Mouse (Mus musculus) c-Kit-positive CD71-positive TER-119-negative erythroid progenitor cells, embryonic 14.5 days (primary cell): ENCODE results near the gene Col11a2.
"Not testable (repeated sequence)": the region's sequence is repeated elsewhere in the genome, so short reads cannot be mapped to it uniquely, and the experiment has no call there.

Experiments used
- DNase-seq: peaks from one replicate; pipeline ENCODE4 v3.0.0-alpha.2; 2013; ENCODE audit warnings: low read depth

Col11a2 gene

DNA sequence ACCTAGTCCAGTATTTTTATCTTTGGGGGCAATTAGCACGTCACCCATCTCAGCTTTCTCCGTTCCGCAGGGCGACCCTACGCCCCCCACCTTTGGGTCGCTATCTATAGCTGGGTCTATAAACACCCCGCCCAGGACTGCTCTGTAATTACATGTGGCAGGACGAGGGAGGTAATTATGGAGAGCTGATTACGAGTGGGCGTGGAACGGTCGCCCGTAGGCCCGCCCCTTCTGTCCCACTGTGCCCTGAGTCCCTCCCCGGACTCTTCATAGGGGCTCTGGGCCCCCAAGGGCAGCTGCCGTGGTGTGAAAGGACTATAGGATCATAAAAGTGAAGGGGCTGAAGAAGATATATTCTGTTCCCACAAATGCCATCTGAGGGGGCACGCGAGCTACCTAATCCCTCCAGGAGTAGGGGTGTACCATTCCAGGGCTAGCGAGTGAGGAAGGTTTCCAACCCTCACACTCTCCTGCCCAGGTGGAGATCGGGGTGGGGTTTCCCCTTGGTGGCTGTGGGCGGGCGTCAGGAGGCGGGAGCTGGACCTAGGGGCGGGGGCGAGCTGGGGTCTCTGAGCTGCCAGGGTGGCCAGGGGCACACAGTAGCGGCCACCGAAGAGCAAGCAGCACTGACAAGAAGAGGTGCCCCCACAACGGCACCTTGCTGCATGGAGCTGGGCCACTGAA, at the start of gene Col11a2:
Col11a2 (plus strand) TSS at position 560 of the 684 bp plus-strand sequence.
- no peak for DNase-seq

DNA sequence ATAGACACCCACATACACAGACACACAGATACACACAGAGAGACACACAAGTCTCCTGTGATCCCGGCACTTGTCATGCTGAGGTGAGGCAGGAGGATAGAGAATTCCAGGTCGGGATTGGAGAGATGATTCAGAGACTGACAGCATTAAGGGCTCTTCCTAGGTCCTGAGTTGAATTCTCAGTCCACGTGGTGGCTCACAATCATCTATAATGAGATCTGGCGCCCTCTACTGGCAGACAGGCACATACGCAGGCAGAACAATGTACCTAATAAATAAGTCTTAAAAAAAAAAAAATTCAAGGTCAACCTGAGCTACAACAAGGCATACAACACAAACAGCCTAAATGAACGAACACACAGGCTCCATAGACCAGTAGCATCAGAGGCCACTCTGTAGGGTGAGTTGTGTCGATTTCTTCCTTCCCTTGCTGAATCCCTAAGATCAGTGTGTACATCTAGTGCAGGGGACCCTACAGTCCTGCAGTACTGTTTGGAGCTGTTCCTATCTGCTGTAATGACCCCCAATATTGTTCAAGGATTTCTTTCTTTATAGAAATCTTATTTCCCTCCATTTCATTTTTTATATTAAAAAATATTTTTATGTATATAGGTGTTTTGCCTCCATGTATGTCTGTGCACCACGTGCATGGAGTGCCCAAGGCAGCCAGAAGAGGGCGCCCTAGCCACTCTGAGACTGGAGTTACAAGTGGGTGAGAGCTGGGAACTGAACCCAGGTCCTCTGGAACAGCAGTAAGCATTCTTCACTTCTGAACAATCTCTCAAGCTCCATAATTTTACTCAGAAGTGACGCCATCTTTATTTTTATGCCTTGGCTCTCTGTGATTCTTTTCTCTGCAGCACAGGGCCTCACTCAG, 47.2 kb upstream of the Col11a2 start:
- DNase-seq: peak; percentile 79

DNA sequence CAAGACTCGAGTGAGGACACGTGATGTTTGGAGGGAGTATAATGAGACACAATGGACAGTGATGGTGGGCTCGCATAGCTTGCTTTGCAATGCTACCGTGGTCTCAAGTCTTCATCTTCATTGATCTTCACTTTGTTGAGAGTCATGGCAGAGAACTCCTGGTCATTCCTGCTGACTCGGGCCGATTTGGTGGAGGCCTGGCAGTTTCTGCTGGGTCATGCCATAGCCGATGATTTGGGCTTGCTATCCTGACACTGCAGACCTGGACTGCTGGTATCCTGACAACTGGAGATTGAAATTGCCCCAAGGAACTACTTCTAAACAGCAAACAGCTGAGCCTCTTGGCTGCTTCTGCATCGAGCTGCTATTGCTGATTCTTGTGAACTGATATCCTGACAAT, 44.3 kb upstream of the Col11a2 start:
- DNase-seq: no peak

DNA sequence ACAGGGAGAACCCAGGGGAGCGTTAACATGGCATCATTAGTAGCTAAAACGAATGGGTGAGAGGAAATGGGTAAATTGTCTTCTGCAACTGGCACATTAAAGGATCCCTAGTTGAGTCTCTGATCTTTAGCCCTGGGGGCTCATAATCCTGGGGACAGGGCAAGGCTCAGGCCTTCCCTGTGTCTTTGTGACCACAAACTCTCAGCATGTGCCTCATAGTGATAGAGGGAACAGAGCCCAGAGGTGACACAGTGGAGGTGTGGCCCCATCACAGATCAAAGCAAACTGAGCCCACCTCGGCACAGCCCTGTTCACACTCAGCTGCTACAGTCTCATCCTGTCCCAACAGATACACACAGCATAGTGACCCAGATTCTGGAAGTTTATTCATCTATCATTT, 43.6 kb upstream of the Col11a2 start:
- DNase-seq: no peak

DNA sequence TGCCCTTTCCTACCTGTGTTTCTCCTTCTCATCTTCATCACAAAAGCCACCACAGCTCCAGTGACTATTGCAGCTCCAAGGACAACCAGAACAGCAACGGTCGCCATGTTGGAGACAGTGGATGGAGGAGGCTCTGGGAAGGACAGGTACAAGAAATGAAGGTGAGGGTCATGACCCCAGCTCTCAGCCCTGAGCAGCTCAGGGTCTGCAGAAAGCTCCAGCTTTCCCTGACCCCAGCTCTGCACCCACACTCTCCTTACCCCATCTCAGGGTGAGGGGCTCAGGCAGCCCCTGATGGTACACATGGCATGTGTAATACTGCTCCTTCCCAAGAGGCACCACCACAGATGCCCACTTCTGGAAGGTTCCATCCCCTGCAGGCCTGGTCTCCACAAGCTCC, 42.2 kb upstream of the Col11a2 start:
- DNase-seq: not testable (repeated sequence)

DNA sequence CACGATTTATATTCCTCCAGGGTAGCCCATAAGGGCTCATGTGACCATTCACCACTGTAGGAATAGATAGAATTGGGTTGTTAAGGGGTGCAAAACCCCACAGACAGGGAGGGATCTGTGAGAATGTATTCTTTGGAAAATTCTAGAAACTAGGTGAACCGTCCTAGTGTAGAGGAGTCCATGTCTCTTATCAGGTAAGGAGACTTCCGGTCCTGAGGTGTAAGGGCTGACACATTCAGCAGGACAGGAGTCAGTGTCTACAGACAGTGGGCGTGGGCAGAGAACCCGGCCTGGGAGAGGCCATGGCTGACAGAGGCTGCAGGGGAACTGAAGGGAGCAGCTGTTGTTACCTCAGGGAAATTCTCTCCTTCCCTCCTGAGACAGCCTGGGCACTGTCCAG, 40.5 kb upstream of the Col11a2 start:
- DNase-seq: not testable (repeated sequence)

DNA sequence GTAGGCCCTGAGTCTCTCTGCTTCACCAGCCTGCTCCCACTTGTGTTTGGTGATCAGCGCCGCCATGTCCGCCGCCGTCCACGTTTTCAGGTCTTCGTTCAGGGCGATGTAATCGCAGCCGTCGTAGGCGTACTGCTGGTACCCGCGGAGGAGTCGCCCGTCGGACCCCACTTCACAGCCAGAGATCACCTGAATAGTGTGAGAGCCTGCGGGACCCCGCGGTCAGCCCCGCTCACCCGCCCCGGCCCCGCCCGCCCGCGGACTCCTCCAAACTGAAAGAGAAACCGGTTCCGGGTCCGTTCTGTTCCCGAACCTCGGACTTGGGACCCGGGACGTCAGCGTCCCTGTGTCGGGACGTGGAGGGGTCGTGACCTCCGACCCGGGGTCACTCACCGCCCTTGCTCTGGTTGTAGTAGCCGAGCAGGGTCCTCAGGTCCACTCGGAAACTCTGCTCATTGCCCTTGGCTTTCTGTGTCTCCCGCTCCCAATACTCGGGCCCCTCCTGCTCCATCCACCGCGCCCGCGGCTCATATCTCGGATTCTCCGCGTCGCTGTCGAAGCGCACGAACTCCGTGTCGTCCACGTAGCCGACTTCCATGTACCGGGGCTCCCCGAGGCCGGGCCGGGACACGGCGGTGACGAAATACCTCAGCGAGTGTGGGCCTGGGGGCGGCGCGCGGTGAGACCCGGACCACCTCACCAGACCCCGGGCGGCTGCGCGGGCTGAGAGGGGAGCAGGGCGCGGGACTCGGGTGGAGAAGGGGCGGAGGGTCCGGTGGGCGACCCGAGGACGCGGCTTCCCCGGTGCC, 39.7 kb upstream of the Col11a2 start:
- DNase-seq: no peak

DNA sequence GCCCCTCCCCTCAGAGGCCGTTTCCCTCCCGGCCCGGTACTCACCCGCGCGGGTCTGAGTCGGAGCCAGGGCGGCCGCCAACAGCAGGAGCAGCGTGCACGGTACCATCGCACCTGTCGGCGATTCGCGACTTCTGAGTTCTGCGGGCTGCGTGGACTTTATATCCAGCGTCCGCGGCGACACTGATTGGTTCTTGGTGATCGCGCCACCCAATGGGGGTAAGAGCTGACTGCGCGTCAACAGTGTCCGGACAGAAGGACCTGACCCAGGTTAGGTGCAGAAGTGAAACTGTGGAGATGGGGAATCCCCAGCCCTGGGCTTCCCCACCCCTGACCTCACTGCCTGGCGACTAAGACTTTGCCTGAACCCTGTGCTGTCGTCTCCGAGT, 39.1 kb upstream of the Col11a2 start, which contains the start of gene H2-K1:
H2-K1 (minus strand) TSS at position 198 of the 388 bp plus-strand sequence.
- peak; percentile 71 for DNase-seq

DNA sequence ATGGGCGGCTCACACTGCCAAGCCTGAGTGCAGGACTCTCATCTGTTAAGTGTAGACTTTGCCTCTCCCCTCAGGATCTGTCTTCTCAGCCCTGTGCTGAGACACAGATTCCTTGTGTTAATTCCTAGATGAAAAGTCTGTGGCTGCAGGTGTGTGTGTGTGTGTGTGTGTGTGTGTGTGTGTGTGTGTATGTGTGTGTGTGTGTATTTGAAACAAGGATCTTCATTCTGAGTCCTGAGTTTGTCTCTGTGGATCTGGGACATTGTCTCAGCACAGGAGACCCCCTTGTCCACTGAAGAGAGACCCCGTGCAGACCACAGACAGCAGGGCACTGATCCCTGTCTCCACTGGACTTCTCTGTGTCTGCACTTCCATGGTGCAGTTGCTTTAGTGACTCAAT, 38.4 kb upstream of the Col11a2 start:
- DNase-seq: not testable (repeated sequence)

DNA sequence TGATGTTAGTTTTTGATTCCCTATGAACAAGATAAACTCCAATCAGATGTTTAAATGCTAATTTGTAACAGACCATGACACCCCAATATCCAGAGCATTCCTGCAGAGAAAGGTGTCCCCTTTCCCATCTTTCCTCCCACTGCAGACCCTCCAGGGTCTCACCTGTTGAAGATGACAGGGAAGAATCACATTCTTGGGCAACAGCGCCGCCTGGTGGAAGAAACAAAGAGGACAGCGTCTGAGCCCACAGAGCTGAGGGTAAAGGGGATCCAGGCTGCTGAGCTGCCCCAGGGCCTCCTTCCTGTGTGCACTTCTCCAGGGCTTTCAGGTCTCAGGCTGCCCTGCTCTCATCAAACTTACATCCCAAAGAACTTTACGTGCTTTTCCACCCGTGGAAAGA, 35.8 kb upstream of the Col11a2 start:
- no peak for DNase-seq

DNA sequence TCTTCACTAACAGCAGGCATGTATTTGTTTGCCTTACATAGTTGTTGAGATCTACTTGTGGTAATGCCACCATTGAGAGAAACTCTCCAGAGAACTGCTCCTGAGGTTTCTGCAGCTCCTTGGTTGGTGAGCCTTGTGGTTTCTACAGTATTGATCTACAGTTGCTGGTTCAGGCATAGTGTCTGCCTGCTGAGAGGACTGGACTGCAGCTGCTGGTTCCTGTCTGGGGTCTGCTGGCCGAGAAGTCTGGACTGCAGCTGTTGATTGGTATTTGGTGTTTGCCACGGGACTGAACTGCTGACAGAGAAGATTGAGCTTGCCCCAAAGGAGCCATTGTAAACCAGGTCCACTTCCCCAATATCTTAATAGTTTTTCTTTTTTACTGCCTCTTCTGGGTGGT, 32.7 kb upstream of the Col11a2 start:
- no peak for DNase-seq

DNA sequence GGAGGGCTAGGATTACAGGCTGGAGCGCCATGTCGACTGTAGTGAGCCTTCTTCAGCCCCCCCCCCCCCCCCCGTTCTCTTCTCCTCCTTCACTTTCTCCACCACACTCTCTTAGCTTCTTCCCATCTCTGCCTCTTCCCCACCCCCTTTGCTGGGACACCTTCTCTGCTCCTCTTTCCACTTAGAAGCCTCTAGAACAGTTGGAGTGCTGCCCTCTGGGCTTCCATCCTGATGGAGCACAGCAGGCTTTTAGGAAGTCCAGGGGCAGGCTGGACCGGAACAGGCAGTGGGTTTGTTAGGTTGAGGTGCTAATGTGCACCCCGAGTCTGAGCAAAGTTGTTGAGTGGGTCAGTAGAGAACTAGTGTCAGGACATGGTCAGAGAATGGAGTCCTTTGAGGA, 29.1 kb upstream of the Col11a2 start:
- DNase-seq: no peak

DNA sequence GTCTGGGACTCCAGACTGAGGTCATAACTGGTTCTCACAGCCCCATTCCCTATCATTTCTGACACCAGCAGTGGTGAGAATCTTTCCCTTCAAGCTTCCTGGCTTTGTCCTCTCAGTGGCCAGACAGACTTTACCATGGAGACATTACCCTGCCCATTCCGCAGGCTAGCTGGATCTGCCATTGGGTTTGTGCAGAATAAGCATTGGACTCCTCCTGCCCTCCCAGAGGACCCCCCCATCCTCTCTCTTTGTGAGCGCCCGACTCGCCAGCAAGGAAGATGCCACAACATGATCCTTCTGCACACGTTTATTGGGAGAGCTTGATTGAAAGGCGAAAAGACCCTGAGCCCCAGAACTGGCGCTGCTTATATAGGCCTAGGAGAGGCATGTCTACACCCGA, 25.8 kb upstream of the Col11a2 start:
- DNase-seq: no peak

DNA sequence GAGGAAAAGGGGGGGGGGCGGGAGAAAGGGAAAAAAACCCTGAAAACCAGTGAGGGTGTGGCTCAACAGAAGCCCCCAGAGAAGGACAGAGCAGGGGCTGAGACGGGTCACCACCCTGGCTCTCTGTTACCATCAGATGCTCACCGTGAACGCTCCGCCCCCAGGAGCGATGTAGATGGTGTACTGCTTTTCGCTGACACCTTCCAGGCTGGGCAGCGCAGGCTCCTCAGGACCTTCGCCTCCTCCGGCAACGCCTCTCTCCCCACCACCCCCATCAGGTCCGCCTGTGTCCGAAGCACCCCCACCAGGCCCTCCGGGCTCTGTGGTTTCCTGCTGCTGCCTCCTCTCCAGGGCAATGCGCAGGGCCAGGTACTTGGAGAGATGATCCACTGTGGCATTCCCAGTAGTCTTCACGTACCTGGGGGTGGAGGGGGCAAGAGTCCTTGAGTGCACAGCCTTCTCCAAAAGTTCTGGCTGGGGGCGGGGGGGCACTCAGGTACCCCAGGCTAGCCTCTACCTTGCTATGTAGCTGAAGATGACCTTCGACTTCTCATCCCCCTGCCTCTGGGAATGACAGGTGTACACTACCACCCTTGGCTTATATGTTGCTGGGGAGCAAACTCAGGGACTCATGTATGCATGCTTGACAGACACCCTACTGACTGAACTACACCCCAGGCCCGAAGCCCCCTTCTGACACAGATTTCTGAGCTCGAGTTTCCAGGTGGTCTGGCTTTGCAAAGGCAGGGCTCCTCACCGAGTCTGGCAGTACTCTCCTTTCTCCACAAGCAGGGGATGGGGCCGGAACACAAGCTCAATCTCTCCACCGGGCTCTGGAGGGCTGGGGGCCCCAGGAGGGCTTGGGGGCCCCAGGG, 17.5 kb upstream of the Col11a2 start:
- no peak for DNase-seq

DNA sequence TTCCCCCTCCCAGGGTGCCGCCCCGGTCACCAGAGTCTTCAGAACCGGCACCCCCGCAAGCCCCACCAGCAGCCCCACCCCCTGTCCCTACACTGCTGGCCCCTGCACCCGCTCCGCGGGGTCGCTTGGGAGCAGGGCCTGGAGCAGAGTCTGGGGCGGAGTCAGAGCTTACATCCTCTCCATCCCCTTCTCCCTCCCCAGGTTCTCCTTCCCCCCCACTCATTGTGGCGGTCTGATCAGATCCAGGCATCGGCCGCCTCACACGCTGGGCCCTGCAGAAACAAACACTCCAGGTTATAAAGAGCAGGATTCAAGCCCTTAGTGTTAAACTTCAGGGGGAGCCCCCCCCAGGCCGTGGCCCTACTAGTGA, 16.8 kb upstream of the Col11a2 start:
- no peak for DNase-seq

DNA sequence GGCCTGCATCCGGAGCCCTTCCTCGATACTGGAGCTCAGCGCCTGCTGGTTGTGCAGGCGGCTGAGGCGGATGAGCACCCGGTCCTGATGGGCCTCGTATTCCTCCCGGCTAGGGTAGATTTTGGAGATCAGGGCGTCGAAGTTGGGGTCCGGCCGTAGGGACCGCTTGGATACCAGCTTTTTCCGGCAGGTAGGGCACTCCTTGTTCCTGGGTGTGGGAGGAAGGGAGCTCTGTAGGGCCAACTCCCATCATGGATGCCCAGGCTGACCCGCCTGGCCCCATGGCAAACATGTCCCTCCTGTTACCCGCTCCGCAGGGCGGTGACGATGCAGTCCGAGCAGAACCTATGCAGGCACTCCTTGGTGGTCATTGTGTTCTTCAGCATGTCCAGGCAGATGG, 16.2 kb upstream of the Col11a2 start:
- no peak for DNase-seq

DNA sequence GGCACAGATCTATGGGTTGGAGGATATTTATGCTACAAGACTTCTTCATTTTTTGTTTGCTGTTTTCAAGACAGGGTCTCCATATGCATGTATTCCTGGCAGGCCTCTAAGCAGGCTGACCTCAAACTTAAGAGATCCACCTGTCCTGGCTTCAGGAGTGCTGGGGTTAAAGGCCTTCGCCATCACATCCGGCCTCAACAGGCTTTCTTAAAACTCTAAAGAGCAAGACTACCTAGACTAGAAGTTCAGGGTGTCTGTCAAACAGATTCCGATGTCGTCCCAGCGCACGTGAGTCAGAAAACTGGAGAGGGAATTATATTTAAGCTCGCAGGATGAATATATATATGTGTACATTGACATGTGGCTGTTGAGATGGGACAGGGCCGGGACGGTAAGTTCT, 15.6 kb upstream of the Col11a2 start:
- no peak for DNase-seq

DNA sequence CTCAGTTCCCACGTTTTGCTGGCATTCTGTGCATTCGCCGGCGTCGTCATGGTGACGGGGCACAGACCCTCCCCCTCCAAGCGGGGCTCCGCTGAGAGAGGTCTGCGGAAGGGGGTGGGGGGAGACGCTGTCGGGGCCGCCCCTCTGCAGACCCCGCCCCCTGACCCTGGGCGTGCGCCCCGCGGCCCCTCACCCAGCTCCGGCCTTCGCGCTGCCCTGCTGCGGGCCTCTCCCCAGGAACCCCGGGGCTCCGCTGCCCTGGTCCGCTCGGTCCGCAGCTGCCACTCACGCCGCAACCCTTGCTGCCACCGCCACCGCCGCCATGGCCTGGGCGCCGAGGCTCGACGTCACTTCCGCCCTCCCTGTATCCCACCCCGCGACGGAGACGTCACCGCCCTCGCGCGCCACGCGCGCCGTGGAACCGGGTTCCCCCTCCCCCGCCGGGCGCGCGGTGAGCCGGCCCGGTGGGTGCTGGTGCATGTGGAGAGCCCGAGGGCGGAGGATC, 14.9 kb upstream of the Col11a2 start, which contains the start of gene Ring1:
Ring1 (minus strand) TSS at position 364 of the 505 bp plus-strand sequence.
- DNase-seq: no peak

DNA sequence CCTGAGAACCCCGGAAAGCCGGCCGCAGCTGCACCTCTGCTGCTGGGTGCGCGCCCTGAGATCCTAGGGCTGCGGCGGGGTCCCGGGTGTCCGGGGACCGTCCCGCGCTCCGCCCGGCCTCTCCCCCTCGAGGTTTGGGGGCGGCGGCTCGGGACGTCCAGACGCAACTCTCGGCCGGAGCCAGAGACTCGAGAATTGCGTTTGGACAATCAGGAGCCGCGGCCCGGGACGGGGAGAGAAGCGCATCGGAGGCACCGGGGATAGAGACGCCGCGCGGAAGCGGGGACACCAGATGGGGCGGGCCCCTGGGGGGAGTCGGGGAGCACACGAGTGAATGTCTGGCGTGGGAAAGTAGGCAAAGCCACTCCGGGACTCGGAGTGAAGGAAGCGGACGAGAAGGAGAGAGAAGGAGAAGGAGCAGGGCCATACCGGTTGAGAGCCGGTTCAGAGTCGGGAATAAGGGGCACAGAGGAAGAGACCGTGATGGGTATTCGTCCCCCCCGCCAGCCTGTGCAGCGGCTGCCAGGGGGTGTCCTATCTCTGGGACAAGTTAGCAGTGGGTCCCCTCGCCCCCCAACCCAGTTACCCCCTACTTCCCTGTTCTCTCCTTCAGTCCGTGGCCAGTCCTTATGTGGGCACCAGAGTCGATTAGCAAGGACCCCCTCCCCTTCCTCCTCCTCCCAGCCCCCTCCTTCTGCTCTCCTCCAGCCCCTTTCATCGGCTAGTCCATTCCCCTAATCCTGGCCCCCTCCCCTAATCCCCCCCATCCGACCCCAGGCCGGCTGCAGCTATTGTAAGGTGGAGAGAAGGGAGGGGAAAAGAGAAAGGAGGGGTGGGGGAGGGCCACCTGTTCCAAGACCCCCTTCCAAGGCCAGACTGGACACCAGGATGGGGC, 14.1 kb upstream of the Col11a2 start:
- no peak for DNase-seq

DNA sequence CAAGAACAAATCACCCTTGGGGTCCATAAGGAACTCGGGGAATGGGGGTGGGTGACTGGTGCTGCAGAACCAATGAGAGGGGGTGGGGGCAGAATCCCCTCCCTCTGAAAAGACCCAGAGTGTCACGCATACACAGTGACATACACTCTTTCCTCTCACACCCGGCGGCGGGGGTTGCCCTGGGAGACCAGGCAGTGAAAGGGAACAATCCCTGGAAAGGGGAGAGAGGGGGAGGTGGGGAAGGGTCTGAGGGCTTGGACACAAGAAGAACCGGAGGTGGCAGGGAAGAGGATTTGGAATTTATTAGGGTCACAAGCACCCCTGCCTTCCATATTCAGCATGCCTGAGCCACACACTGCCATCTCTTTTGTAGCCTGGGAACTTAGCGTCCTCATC, 13.5 kb upstream of the Col11a2 start:
- no peak for DNase-seq
